Mouse (Mus musculus): ENCODE measurements around the gene Tldc2.

The Tldc2 gene

GRCm38 (mm10) chr2:157086796-157087195 is at the start of gene Tldc2:
Gene Tldc2, plus strand, starts transcription at chr2:157087055.
- 94% methylated on average over 8 of the region's 8 CpGs for WGBS

DNA sequence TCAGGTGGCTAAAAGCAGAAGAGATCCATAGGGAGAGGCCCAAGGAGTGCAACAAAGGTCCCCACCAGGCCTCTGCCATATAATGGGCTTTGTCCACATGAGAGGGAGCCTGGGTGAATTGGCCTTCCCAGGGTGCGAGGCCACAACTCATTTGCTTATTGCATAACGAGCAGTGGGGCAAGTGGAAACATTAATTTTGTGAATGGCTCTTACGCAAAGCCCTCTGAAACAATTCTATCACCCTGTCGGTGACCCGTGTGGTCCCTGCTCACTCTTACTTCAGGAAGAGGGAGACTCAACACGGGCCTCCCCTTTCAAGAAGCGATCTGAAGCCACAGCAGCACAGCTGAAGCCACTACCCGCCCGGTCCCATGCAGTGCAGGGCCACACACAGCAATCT is 49.6 kb upstream of the Tldc2 start:
- WGBS: 76% methylated on average over 9 of the region's 9 CpGs

- WGBS: 76% methylated on average over 50 of the region's 50 CpGs
These were observed 46.8 kb upstream of the Tldc2 start for GRCm38 (mm10) chr2:157039900-157040648.

- 85% methylated on average over 17 of the region's 17 CpGs for whole genome bisulfite sequencing
These were observed 46.2 kb upstream of the Tldc2 start for GRCm38 (mm10) chr2:157040649-157041046.

DNA sequence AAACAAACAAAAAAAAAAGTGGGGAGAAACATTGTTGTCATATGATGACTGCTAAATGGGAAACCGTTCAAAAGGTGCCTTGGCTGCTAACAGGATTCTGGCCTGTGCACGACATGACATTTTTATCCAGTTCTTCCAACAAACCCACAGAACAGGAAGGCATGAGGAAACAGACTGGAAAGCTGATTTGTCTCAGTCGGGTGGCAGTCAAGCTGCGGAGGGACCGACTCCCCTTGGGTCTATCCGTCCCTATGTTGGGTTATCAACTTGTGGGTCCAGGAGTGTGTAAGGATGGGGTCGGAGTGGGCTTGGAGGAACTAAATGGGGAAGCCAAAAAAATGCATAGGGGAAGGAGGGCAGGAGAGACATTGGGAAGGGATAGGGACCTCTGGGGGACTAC is 45.4 kb upstream of the Tldc2 start:
- WGBS: 87% methylated on average over 7 of the region's 7 CpGs

DNA sequence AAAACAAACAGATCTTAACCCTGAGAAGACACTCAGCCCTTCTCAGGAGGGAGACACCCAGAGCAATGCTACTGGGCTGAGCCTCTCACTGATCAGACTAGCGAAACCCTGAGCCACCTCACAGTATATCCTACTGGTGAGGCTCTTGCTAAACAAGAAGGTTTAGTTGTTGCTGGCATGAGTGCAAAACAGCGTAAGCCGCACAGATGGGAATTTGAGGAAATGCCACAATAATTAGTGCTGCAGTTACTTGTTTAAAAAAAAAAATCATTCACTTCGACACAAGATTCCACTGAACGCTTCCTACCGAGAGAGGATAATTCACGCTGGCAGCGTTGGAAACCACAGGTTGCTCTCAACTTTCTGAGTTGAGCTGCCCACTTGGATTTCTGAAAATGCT is 43.3 kb upstream of the Tldc2 start:
- WGBS: 58% methylated on average over 8 of the region's 8 CpGs

- 95% methylated on average over 2 of the region's 2 CpGs for WGBS
These were observed 40.9 kb upstream of the Tldc2 start for GRCm38 (mm10) chr2:157045932-157046331.

DNA sequence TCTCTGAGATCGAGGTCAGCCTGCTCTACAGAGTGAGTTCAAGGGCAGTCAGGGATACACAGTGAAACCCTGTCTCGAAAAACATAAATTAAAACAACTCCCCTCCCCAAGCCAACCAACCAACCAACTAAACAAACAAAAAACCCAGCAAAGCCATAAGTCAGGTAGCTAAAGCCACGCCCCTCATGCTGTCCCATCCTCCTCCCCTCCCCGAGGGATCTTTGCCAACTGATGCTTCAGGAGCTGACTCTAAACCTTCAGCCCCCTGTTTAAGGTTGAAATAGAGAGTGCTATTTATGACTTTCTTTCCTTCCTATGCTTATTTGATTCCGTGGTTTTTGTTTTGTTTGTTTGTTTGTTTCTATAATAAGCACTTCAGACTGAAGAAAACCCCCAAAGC is 39.9 kb upstream of the Tldc2 start:
- WGBS: 87% methylated on average over 5 of the region's 5 CpGs

DNA sequence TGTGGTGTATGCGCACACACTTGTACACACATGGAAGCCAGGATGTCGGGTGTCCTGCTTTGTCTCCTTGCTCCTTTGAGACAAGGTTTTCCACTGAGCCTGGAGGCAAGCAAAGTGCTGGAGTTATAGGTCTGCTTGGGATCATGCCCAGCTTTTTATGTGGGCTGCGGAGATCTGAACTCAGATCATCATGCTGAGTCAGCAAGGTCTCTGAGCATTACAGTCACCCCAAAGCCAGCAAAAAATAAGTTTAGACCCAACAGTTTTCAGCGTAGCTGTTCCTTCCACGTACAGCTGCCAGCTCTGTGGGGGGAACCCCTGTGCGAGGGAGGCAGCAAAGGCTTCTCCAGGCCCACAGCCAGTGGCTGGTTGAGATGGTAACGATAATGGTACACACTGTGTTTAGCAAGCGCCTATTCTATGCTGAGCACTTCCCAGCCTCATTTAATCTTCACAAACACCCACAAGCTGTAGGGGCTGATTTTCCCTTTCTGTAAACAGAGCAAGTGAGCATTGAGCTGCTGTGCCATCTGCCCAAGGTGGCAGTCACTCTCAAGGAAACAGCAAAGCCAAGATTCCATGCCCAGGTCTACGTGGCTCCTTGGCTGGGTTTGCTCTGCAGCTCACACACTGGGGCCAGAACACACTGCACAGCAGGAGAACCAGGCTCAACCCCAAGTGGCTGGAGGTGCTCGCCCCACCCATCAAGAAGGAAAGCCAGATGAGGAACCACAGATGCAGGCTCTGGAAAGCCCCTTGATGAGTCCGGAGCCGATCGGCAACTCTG is 38.3 kb upstream of the Tldc2 start:
- 34% methylated on average over 13 of the region's 13 CpGs for WGBS

- WGBS: 27% methylated on average over 8 of the region's 8 CpGs
These were observed 37.0 kb upstream of the Tldc2 start for GRCm38 (mm10) chr2:157049831-157050243.

- 62% methylated on average over 8 of the region's 8 CpGs for WGBS
These were observed 34.4 kb upstream of the Tldc2 start for GRCm38 (mm10) chr2:157052448-157052847.

DNA sequence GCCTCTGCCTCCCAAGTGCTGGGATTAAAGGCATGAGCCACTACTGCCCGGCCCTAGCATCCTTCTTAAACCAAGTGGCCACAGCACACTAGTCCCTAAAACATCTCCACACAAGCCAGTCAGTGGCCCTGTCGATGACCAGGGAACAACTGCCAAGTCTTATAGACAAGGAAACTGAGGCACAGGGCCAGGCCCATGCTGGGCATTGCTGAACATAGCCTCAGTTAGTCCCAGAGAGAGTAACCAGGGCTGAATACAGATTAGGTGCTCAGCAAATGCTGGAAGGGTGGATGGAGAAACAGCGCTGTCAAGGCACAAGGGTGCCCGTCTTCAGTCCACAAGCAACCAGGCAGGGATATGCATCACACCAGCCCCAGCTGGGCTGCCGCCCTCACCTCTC is 33.7 kb upstream of the Tldc2 start:
- 82% methylated on average over 5 of the region's 5 CpGs for WGBS

DNA sequence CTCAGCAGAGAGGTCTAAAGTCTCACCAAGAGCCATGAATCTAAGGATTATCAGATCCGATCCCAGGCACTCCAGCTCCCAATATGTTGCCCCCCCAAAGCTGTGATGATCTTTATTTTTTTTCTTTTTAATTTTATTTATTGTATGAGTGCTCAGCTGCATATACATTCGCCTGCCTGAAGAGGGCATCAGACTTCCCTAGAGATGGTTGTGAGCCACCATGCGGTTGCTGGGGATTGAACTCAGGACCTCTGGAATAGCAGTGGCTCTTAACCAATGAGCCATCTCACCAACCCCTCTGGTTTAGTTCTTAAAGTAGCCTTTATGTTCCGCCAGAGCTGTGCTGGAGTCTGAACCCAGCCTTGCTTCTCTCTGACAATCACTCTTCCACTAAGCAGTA is 33.1 kb upstream of the Tldc2 start:
- 78% methylated on average over 4 of the region's 4 CpGs for WGBS

GRCm38 (mm10) chr2:157054297-157054696 is 32.6 kb upstream of the Tldc2 start:
- 64% methylated on average over 8 of the region's 8 CpGs for WGBS

DNA sequence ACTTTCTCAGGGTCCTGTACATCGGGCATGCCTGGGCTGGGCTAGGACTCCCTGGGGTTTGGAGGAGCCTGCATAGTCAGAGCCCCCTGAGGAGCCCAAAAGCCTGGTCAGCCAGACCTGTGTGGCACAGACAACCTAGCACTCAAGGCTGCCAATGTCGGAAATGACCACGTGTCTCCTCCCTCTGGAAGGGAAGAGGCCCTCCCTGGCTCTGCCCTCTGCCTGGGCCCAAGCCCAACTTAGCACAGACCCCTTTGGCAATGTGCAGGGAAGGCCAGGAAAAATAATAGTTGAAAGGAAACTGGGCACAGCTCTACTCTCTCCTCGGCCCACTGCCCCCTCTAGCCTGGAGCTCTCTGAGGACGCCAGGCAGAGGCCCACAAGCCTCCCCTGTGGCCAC is 32.0 kb upstream of the Tldc2 start:
- 52% methylated on average over 5 of the region's 5 CpGs for WGBS

GRCm38 (mm10) chr2:157055721-157056120 is 31.1 kb upstream of the Tldc2 start:
- 85% methylated on average over 6 of the region's 6 CpGs for WGBS

GRCm38 (mm10) chr2:157057186-157057585 is 29.7 kb upstream of the Tldc2 start:
- 77% methylated on average over 3 of the region's 3 CpGs for WGBS

GRCm38 (mm10) chr2:157057758-157058157 is 29.1 kb upstream of the Tldc2 start:
- WGBS: 73% methylated on average over 4 of the region's 4 CpGs

DNA sequence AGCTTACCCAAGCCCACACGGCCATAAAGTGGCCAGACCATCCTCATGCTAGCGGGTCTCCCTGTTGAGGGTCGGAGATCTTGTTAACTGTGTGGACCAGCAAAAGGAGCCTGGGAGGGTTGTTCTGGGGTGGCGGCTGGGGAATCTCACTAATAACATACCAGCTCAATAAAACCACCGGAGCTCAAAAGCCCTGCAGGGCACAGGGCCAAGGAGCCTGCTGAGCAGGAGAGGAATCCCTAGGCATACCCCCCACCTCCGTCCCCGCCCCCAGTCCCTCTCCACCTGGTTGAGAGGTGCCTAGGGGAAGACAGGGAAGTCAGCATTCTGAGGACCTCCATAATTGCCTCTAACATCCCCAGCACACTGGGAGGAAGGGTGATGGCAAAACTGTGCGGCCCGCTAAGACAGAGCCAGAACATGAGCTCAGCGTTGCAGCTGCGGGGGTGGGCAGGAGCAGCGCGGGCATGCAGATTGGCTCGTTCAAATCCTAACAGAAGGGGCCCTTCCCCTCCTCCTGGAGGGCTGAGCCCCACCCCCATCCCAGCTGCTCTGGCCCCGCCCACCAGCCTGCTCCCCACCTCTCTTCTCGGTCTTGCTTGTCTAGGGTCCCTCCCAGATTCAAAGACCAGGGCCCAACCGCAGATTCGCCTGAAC is 28.4 kb upstream of the Tldc2 start:
- 29% methylated on average over 18 of the region's 18 CpGs for WGBS

- 70% methylated on average over 8 of the region's 8 CpGs for WGBS
These were observed 27.7 kb upstream of the Tldc2 start for GRCm38 (mm10) chr2:157059166-157059565.

DNA sequence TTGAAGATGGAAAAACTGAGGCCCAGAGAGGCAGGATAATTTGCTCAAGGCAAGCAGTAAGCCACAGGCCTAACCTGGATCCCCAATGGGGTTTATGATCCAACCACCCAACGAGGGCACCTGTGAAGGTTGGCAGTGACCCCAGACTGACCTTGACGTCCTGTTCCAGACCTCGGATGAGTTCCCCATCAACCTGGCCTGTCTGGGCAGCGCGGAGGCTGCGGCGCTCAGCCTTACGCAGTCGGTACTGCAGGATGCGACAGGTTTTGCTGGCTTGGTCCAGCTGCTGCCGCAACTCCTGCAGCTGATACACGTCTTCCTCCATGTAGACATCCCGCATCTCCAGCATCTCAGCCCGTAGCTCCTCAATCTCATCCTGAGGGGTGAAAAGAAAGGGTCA is 26.8 kb upstream of the Tldc2 start:
- 93% methylated on average over 14 of the region's 14 CpGs for WGBS

- 76% methylated on average over 11 of the region's 11 CpGs for WGBS
These were observed 26.1 kb upstream of the Tldc2 start for GRCm38 (mm10) chr2:157060557-157061305.
